Mouse (Mus musculus) retina, embryonic 14.5 days (tissue): ENCODE results near the gene 4930412O13Rik.

ENCODE experiments used
- DNase-seq: peaks from one replicate; pipeline ENCODE4 v3.0.0-alpha.2; 2015; ENCODE audit warnings: low spot score

The 4930412O13Rik gene

GRCm38 (mm10) chr2:9897846-9898245 lies 16.8 kb downstream of the 4930412O13Rik start:
- peak; percentile 64 for DNase-seq

- no peak for DNase-seq
Observed at GRCm38 (mm10) chr2:9903854-9904560, 23.0 kb downstream of the 4930412O13Rik start.

GRCm38 (mm10) chr2:9905995-9906394 lies 24.9 kb downstream of the 4930412O13Rik start:
- no peak for DNase-seq

- no peak for DNase-seq
Observed at GRCm38 (mm10) chr2:9917602-9918001, 36.5 kb downstream of the 4930412O13Rik start.

GRCm38 (mm10) chr2:9918691-9919471 lies 37.8 kb downstream of the 4930412O13Rik start:
- no peak for DNase-seq

- peak; percentile 53 for DNase-seq
Observed at GRCm38 (mm10) chr2:9926194-9926904, 45.3 kb downstream of the 4930412O13Rik start.

GRCm38 (mm10) chr2:9926905-9927283 lies 45.8 kb downstream of the 4930412O13Rik start:
- no peak for DNase-seq
